Mouse (Mus musculus): ENCODE results near the gene Vdac2.

Gene Vdac2

GRCm38 (mm10) chr14:21824938-21825337 is at the start of gene Vdac2:
Gene Vdac2, plus strand, starts transcription at chr14:21825238.
- no peak for TF ChIP-seq GATA4 (IDR thresholded peaks at IDR 0.05; ENCODE audit: insufficient replicate concordance, low read length)

- TF ChIP-seq GATA4 (IDR thresholded peaks at IDR 0.05; ENCODE audit: insufficient replicate concordance, low read length) = no peak
Measured at GRCm38 (mm10) chr14:21776201-21776600, 48.8 kb upstream of the Vdac2 start.

DNA sequence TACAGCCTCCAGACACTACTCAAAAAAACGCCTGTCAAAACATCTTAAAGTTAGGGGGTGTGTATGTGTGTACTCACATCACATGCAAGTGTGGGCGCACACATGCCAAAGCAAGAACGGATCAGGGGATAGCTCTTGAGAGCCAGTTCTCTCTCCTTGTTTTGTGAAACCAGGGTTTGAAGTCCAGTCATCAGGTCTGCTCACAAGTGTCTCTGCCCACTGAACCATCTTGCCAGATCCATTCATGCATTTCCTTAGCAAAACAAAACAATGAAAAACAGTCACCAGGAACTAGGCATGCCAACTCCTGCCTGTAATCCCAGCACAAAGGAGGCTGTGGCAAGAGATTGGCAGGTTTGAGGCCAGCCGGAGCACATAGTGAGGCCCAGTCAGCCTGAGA is 38.5 kb upstream of the Vdac2 start:
- no peak for TF ChIP-seq GATA4 (IDR thresholded peaks at IDR 0.05; ENCODE audit: insufficient replicate concordance, low read length)

GRCm38 (mm10) chr14:21787374-21787773 is 37.7 kb upstream of the Vdac2 start:
- no peak for TF ChIP-seq GATA4 (IDR thresholded peaks at IDR 0.05; ENCODE audit: insufficient replicate concordance, low read length)

GRCm38 (mm10) chr14:21788121-21788520 is 36.9 kb upstream of the Vdac2 start:
- TF ChIP-seq GATA4 (IDR thresholded peaks at IDR 0.05; ENCODE audit: insufficient replicate concordance, low read length) = no peak

DNA sequence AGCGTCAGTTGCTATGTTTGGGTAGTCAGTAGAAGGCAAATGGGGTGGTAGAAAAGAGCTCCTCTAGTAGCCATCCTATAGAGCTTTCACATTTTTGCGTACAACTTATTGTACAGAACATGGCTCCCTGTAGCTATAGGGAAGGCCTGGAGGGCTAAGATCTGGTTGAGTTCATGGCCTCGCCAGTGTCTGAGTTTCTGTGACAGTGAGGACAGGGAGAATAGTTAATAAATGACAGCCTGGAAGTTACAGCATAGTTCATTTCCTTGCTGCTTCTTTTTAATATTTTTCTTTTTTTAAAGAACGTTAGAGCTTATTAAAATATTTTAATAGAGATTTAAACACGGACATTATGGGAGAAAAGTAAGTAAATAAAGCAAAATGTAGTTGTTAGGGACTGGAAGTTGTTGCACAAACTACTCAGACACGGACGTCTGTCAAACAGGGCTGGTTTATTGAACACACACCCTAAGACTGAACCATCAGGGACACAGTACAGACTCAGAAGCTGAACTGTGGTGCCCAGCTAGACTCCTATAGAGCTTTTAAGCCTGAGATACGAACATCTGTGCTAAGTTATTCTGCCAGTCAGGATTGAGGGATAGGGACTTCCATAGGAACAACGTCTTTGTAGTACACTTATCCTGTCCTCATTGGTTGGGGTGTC is 34.3 kb upstream of the Vdac2 start:
- no peak for TF ChIP-seq GATA4 (IDR thresholded peaks at IDR 0.05; ENCODE audit: insufficient replicate concordance, low read length)

- TF ChIP-seq GATA4 (IDR thresholded peaks at IDR 0.05; ENCODE audit: insufficient replicate concordance, low read length) = no peak
Measured at GRCm38 (mm10) chr14:21791722-21792121, 33.3 kb upstream of the Vdac2 start.

GRCm38 (mm10) chr14:21792250-21792649 is 32.8 kb upstream of the Vdac2 start:
- TF ChIP-seq GATA4 (IDR thresholded peaks at IDR 0.05; ENCODE audit: insufficient replicate concordance, low read length) = no peak

DNA sequence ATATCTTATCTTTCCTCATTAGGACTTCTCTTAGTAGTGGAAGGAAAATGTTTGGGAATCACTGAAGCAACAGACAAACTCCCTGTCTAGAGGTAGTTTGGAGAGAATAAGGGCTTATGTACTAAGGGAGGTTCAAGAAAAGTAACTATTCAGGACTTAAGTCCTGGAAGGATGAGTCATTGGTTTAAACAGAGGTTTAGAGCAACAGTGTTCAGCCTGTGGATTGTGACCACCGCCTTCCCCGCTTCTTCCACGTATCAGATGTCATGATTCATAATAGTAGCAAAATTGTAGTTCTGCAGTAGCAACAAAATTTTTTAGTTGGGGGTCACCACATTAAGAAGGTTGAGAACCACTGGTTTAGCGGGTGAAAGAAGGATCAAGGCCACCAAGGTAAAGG is 24.4 kb upstream of the Vdac2 start:
- TF ChIP-seq GATA4 (IDR thresholded peaks at IDR 0.05; ENCODE audit: insufficient replicate concordance, low read length) = no peak

- no peak for TF ChIP-seq GATA4 (IDR thresholded peaks at IDR 0.05; ENCODE audit: insufficient replicate concordance, low read length)
Measured at GRCm38 (mm10) chr14:21801624-21802023, 23.4 kb upstream of the Vdac2 start.

DNA sequence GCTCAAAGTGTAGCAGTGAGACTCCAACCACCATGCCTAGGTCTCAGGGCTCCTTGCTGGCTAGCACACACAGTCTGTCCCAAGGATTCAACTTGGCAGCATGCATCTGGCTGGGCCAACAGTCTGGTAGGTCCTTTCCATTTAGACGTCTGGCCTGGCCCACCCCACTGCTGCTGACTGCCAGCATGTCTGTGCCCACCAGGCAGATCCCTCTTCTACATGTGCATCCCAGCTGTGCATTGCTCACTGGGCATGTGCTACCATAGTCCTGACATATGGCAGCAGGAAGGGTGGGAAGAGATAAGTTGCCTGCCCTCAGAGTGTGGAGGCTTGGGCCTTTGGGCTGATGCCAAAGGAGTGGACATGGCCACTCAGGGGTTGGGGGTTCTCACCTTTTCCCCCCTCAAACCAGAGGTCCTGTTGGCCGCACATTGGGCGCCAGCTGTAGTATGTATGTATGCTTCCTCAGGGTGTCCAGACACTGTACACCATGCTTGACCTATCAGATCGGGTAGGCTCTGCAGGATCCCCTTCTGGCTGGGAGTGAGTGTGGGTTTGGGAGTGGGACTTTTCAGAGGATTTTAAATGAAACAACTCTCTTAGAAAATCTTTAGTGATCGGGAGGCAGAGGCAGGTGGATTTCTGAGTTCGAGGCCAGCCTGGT is 22.4 kb upstream of the Vdac2 start:
- no peak for TF ChIP-seq GATA4 (IDR thresholded peaks at IDR 0.05; ENCODE audit: insufficient replicate concordance, low read length)

DNA sequence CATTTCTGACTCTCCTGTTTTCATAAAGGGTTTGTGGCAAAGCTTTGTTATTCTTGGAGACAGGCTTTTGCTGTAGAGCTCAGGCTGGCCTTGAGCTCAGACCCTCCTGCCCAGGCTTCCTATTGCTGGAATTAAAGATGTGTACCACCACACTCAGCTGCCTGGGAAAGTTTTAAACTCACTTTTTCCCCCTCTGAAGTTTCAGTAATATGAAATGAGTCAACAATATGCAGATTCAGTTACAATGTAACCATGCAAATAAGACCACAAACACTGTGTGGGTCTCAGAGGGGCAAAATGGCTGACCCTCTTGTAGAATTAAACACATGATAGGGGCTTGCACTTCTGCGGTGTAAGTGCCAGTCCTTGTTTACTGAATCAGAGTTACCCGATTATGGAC is 18.8 kb upstream of the Vdac2 start:
- TF ChIP-seq GATA4 (IDR thresholded peaks at IDR 0.05; ENCODE audit: insufficient replicate concordance, low read length) = no peak

GRCm38 (mm10) chr14:21806631-21807160 is 18.3 kb upstream of the Vdac2 start:
- TF ChIP-seq GATA4 (IDR thresholded peaks at IDR 0.05; ENCODE audit: insufficient replicate concordance, low read length) = no peak

DNA sequence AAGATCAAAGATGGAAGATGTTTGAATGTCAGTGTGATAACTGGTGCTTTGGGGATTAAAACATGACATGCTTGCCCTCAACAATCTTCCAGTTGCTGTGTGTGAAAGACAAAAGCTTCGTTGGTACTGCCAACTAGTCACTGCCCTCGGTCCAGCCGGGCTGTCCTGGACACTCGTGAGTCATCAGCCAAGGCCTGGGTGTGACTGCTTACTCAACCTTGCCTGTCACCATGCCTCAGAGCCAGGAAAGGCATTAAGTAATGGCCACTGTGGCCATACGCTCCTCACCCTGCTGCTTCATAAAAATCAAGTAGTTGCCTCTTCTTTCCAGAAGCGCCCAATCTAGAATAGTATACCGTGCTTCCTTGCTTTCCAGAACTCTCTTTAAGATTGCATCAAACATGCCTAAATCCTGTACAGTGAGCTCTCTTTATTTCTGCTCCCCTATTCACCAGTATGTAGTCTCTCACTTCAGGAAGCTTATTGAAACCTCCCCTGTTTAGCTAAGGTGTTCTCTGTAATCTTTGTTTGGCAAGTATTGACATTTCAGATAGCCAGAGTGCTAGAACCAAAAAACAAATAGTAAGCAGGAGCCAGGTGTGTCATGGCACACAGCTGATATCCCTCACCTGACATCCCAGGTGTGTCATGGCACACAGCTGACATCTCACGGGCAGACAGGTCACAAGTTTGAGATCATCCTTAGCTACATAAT is 16.7 kb upstream of the Vdac2 start:
- no peak for TF ChIP-seq GATA4 (IDR thresholded peaks at IDR 0.05; ENCODE audit: insufficient replicate concordance, low read length)

- TF ChIP-seq GATA4 (IDR thresholded peaks at IDR 0.05; ENCODE audit: insufficient replicate concordance, low read length) = no peak
Measured at GRCm38 (mm10) chr14:21809418-21809817, 15.6 kb upstream of the Vdac2 start.

- no peak for TF ChIP-seq GATA4 (IDR thresholded peaks at IDR 0.05; ENCODE audit: insufficient replicate concordance, low read length)
Measured at GRCm38 (mm10) chr14:21811301-21811700, 13.7 kb upstream of the Vdac2 start.

All from liver, adult (tissue).